Mouse (Mus musculus) cerebral cortex, adult 2 months (tissue): Measurements from ENCODE around the gene Psme2.

Experiments
- WGBS: fragments of 180-500 bp; shearing (Covaris S2); methylation state at CpG from one replicate; pipeline ENCODE4 v1.1.7; 2018; 5-methylcytosine and 5-hydroxymethylcytosine counted together

The Psme2 gene

DNA sequence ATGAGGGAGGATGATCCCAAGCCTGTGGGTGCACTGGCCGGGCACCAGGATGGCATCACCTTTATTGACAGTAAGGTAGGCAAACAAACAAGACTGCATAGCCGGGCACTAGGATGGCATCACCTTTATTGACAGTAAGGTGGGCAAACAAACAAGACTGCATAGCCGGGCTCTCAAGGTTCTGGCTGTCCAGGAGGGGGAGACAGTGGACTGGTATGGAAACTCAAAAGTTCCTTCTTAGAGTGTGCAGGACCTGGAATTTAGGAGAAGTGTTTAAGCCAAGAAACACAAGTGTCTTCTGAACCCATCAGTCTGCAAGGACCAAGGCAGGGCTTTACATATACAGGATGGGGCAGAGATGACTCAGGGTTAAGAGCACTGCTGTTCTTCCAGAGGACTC is 25.2 kb downstream of the Psme2 start:
- 83% methylated on average over 3 of the region's 3 CpGs for WGBS

DNA sequence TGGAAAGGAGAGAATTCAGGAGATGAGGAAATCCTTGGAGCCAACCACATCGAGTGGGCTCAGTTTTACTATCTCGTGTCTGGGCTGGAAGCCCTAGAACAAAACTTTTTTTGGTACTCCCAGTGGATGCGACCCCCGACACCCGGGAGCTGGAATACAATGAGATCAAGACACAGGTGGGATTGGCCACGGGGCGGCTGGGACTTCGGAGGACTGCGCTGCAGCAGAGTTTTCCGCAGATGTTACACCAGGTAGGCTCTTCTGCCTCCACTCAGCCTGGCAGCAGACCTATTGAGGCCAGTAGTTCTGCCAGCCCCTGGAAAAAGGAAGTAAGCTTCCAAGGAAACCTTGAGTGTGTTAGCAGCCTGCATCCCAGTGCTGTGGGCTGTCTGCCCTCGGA is 27.7 kb downstream of the Psme2 start:
- 91% methylated on average over 11 of the region's 11 CpGs for WGBS

DNA sequence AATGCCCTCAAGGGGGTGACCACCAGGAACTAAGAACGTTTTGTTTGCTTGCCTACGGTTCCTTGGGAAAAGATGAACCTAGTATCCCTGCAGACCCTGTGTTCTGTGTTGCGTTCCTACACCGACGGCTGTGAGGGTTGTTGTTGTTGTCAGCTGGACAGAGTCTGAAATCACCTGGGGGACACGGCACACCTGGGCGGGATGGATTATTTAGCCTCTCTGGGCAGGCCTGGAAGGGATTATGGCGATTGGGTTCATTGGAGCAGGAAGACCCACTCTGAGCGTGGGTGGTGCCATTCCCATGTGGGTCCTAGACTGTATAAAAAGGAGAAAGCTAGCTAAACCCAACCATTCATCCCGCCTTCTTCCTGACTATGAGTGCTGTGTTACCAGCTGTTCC is 29.1 kb downstream of the Psme2 start:
- 87% methylated on average over 10 of the region's 10 CpGs for WGBS

DNA sequence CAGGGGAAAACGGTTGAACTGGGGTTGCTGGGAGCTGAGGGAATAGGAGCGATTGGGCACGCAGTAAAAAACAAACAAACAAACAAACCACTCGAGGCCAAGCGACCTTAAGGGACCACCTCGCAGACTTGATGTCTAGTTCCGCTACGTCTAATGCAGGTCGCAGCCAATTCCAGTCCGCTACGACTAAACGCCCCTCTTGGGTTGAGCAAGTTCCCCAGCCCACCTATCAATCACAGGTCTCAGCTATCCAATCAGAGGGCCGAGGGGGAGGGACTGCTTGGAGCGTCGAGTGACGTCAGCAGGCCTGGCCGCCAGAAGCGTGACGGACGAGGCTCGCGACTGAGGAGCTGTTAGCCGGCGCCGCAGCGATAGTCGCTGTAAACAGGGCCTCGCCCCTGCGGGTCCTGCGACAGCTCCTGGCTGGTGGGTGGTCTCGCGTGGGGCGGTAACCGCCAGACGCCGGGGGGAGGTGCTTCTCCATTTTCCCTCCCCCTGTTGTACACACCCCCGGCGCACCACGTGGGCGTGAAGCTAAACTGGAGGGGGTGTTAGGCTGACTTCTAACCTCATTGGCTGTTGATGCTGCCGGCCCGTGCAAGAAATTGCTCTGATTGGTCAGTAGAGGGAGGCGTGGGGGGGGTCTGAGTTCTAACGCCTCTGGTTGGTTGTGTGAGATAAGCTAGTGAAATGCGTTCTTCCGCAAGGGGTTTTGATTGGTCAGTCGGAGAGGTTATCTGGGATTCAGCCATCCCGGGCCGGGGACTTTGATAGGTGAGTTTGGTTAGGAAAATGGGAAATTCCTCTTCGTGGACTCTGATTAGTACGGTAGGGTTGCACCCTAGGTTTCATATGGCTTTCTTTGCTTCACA is 30.5 kb downstream of the Psme2 start, which contains the start of gene A730061H03Rik:
Gene A730061H03Rik (minus strand): TSS at position 205 of the 872 bp plus-strand sequence.
- under 1% methylated on average over 51 of the region's 51 CpGs for WGBS

DNA sequence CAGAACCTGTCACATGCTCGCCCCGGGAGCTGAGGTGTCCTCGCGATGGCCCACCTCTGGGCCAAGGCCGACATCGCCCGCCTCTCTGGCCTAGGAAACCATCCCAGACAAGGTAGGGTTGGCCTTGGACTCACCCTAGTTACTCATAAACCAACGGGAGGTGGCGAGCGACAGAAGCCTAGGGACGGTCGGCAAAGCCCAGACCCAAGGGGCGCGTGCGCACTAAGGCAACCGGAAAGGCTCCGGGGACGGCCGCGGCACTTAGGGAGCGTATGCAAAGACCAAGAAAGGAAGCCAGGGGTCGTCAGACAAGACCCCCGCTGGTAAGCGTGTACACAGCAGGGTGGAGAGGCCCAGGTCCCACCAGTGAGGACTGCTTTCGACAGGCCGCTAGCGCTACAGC is 31.1 kb downstream of the Psme2 start, which contains the start of gene Dcaf11:
Gene Dcaf11 (plus strand): TSS at position 208 of the 403 bp plus-strand sequence.
- WGBS = under 1% methylated on average over 27 of the region's 27 CpGs

DNA sequence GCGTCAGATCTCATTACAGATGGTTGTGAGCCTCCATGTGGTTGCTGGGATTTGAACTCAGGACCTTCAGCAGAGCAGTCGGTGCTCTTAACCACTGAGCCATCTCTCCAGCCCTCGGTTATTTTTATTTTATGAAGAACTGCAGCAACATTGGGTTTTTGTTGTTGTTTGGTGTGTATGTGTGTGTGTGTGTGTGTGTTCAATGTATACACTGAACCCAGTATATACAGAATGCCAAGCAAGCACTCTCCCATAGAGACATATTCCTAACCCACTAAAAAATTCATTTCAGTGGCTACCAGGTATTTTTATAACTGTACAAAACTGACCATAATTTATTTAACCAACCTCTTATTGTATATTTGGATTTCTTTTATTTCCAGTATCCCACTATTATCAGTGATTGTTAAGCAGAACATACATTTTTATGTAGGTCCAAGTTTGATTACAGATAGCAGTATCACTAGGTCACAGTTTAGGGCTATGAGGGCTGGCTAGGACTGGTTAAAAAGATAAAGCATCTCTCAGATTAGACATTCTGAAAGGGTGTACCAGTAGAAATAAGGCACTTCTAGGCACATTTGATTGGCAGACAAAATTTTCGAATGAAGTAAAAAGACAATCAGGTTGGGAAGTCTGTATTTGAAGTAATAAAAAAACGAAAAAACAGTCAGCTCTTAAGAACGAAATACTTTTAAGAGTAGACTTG is 32.0 kb downstream of the Psme2 start:
- 49% methylated on average over 6 of the region's 6 CpGs for WGBS

DNA sequence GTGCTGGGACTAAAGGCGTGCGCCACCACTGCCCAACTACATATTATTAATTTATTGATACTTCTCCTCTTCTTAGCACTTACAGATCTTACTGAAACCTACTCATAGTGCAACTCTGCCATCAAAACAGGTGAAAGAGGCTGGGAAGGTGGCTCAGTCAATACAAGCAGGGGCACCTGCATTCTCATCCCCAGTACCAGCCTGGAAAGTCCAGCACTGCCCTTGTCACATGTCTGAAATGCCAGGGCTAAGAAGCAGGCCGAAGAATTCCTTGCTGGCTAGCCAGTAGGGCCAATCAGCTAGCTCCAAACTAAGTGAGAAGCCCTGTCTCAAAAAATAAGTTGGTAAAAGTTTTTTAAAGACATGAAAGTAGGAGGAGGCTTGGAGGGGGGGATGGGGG is 33.3 kb downstream of the Psme2 start:
- 93% methylated on average over 3 of the region's 3 CpGs for WGBS

DNA sequence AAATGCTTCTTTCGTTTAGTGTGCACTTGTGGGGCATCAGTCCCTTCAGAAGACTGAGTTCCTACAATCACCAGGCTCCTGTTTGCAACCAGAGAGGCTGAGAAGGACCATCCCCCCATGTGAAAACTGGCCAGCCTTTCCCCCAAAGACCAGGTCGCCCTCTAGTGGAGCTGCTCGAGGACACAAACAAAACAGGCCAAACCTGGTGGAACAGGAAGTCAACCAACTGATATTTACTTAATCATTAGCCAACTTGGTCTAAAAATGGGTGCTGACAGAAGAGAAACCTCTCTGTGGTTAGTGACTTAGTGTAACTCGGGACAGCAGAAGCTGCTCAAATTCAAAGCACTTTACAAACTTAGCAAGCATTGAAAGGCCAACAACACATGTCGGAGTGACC is 33.9 kb downstream of the Psme2 start:
- WGBS = 29% methylated on average over 5 of the region's 5 CpGs

DNA sequence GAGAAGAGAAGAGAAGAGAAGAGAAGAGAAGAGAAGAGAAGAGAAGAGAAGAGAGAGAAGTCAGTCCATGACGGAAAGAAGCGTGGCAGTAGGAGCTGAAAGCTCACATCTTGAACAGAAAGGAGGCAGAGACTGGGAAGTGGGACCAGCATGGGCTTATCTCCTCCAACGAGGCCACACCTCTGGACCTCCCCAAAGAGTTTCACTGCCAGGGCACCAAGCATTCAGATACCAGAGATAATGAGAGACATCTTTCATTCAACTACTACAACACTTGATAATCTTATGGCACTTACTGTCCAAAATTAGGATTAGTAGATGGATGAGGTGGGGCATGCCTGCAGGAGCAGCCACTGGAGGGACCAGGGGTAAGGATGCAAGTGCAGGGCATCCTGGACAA is 35.1 kb downstream of the Psme2 start:
- 86% methylated on average over 3 of the region's 3 CpGs for WGBS

DNA sequence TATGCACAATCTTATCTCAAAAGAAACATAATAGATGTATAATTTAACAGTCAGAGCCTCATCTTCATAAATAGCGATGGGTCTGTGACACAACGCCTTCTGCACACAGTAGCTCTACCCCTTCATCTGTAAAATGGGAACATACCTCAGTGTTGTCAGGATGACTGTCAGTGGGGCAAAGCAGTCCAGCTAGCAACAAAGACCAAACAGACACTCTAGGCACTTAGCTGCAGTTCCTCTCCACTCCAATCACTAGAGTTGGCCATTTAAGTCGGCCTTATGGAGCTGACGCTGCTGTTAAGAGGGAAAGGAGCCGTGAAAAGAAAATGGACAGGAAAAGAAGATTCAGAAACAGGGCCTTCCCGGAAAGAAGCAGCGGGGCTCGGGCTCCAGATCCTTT is 39.1 kb downstream of the Psme2 start:
- WGBS = 90% methylated on average over 8 of the region's 8 CpGs

DNA sequence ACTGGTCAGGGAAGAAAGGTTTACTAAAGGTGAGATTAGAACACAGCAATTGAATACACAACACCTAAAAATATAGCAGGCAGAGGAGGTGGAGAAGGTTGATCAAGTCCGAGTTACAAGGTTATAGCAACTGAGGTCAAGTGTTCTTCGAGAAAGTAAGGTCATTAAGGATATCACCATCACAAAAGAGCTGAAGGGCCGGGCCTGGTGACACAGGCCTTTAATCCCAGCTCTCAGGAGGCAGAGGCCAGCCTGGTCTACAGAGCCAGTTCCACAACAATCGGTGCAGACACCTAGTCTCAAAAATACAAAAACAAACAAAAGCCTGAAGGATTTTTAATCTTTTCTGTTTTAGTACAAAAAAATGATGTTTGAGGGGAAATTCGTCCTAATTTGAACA is 39.6 kb downstream of the Psme2 start:
- WGBS = 84% methylated on average over 5 of the region's 5 CpGs

DNA sequence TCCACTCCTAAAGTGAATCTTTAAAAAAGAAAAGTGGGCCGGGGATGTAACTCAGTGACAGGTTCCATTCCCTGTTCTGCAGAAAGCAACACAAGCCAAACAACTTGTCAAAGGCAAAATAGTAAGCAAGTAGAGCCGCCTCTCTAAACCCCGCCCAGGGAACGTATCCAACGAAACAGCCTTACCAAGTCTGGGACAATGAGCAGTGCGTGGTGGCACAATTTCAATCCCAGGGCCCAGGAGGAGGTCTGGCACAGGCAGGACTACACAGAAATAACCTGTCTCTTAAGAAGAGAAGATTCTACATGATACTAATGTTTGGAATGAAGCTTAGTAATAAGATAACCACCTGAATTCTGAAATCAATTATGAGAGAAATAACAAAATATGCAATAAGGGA is 40.7 kb downstream of the Psme2 start:
- WGBS = 73% methylated on average over 6 of the region's 6 CpGs

DNA sequence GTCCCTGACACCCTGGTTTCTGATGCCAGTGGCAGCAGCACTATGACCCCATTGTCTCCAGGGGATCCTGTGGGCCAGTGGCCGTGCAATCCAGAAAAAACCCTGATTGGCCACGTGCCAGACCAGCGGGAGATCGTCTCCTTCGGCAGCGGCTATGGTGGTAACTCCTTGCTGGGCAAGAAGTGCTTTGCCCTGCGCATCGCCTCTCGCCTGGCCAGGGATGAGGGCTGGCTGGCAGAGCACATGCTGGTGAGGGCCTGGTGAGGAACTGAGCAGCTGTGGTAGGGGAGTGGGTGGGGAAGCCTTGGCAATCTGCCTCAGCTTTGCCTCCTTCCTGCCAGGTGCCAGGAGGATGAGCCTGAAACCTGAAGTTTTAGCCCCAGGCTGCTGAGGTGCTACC is 46.6 kb downstream of the Psme2 start:
- WGBS = 34% methylated on average over 9 of the region's 9 CpGs

DNA sequence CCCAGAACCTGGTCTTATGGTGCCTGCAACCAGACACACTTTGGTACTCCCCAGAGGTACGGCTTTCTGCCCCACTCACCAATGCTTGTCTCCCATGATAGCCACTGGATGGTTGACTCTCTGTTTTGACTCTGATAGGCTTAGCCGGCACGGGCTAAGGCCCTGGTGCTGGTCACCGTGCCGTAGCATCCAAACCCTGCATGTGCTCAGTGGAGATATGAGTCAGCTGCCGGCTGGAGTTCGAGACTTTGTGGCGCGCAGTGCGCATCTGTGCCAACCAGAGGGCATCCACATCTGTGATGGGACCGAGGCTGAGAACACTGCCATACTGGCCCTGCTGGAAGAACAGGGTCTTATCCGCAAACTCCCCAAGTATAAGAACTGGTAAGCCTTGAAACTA is 48.6 kb downstream of the Psme2 start:
- WGBS = 97% methylated on average over 12 of the region's 12 CpGs

DNA sequence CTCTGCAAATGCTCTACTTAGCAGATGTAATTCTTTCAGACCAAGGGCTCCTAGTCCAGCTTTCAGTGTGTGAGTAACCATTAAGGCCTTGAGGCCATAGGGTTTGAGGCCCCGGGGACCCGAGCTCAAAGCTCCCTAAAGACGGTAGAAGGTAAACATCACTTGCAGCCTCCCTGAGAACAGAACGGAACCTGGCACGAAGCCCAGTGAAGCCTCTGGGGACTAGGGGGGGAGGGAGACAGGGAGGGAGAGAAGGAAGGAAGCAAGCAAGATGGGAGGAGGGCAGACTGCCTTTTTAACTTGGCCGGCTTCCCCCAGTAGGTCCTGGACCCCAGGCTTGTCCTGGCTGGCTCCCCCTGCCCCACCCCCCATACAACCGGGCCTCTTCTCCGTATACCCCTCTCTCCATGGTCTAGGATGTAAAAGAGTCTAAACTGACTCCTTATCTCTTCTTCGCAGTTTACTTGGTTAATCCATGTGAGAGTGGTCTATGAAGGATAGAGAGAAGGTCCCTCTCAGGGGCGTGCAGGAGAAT is 50.1 kb downstream of the Psme2 start:
- 7% methylated on average over 10 of the region's 10 CpGs for WGBS

DNA sequence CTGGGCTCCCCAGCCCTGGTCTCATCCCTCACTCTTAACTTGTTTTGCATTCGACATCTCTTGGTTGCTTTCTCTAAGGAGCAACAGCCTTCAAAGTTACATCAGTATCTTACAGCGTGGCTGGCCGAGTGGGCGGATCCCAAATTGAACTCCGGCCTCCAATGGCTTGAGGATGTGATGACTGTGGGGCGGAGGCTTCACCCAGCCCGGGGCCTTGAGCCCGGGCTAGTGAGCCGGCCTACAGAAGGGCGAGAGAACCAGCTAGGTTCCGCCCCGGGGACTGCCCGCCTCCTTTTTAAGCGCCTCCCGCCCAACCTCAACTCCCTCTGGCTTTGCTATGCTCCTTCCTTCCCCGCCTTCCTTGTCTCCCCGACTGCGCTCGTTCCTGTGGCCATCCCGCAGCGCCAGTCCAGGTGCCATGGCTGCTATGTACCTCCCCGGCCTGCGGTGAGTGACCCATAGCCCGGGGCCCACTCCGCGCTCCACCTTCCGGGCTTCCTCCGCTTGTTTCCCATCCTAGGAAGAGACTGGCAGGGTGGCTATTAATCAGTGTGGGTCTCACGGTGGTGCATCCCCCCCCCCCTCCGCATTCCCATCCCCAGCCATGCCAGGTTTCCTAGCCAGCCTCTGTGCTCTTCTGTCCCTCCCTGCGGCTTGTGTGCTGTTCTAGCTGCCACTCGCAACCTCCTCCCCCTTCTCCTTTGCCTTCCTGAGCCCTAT is 50.7 kb downstream of the Psme2 start, which contains the start of gene Pck2:
Gene Pck2 (plus strand): TSS at position 200 of the 720 bp plus-strand sequence.
- WGBS = 1% methylated on average over 32 of the region's 32 CpGs
